Mouse (Mus musculus): ENCODE measurements around the gene Rybp. TPM values are rescaled to one million over a fixed set of nuclear protein-coding genes. Genes with fewer than 3 reads are reported as not detected.

Rybp gene
- total and polyA plus RNA-seq, 3 experiments, result 9.1 to 12.6 (median 10.7) TPM

- Histone ChIP-seq H3K4me3 (no peak overlapping the region), H3K4me1 (ENCODE audit: control insufficient read depth, insufficient read depth, low read length) (peaks cover 4% of the 10 kb centered on the region; the same call in 1 of the 2 replicates), H3K27me3 (ENCODE audit: control insufficient read depth, insufficient read depth, low read length) (no peaks in the 10 kb centered on the region), H3K27ac (no peak overlapping the region), H3K36me3 (ENCODE audit: control insufficient read depth, insufficient read depth, low read length) (no peaks in the 10 kb centered on the region), H3K79me2 (replicated peaks; ENCODE audit: control insufficient read depth, insufficient read depth, low read length) (no peaks in the 10 kb centered on the region), H3K9ac (ENCODE audit: low read depth, low read length) (no peak overlapping the region)
- 96% methylated on average over 10 of the region's 10 CpGs for WGBS
- intact Hi-C loops (cut with DNase I), result no loop called here
- TF ChIP-seq CTCF (IDR thresholded peaks at IDR 0.05), result no peak
- TF ChIP-seq EP300 (IDR thresholded peaks at IDR 0.05; ENCODE audit: insufficient read depth, low read depth, low read length), result no peak
- no peak for TF ChIP-seq POLR2A (IDR thresholded peaks at IDR 0.05; ENCODE audit: insufficient read depth, low read depth, low read length)
- no peak for DNase-seq
Observed at GRCm38 (mm10) chr6:100223435-100223834, 63.9 kb downstream of the Rybp start.

DNA sequence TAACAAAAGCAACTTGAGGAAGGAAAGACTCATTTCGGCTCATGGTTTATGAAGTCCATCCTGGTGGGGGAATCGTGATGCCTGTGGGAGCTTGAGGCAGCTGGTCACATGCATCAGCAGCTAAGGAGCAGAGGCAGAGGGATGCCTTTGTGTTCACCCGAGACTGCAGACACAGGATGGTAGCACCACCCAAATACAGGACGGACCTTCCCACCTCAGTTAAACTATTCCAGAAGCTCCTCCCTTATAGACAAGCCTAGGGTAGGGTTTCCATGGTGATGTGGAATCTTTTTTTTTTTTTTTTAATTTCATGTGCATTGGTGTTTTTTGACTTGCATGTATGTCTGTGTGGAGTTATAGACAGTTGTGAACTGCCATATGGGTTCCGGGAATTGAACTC lies 64.4 kb downstream of the Rybp start:
- Histone ChIP-seq H3K4me1 (ENCODE audit: control insufficient read depth, insufficient read depth, low read length) (peaks cover 5% of the 10 kb centered on the region; the same call in 1 of the 2 replicates), H3K79me2 (replicated peaks; ENCODE audit: control insufficient read depth, insufficient read depth, low read length) (no peaks in the 10 kb centered on the region), H3K4me3 (no peak overlapping the region), H3K9ac (ENCODE audit: low read depth, low read length) (no peak overlapping the region), H3K36me3 (ENCODE audit: control insufficient read depth, insufficient read depth, low read length) (no peaks in the 10 kb centered on the region), H3K27me3 (ENCODE audit: control insufficient read depth, insufficient read depth, low read length) (no peaks in the 10 kb centered on the region), H3K27ac (no peak overlapping the region)
- no peak for DNase-seq
- intact Hi-C loops (cut with DNase I), result no loop called here
- TF ChIP-seq EP300 (IDR thresholded peaks at IDR 0.05; ENCODE audit: insufficient read depth, low read depth, low read length) (no peak), CTCF (IDR thresholded peaks at IDR 0.05) (no peak), POLR2A (IDR thresholded peaks at IDR 0.05; ENCODE audit: insufficient read depth, low read depth, low read length) (no peak)
- 80% methylated on average over 5 of the region's 5 CpGs for WGBS

- Histone ChIP-seq H3K79me2 (replicated peaks; ENCODE audit: control insufficient read depth, insufficient read depth, low read length) (no peaks in the 10 kb centered on the region), H3K27me3 (ENCODE audit: control insufficient read depth, insufficient read depth, low read length) (no peaks in the 10 kb centered on the region), H3K27ac (no peak overlapping the region), H3K4me3 (no peak overlapping the region), H3K9ac (ENCODE audit: low read depth, low read length) (no peak overlapping the region), H3K36me3 (ENCODE audit: control insufficient read depth, insufficient read depth, low read length) (no peaks in the 10 kb centered on the region), H3K4me1 (ENCODE audit: control insufficient read depth, insufficient read depth, low read length) (peaks cover 5% of the 10 kb centered on the region; the same call in 1 of the 2 replicates)
- intact Hi-C loops (cut with DNase I), result no loop called here
- WGBS, result 39% methylated on average over 4 of the region's 4 CpGs
- DNase-seq, result no peak
- no peak for TF ChIP-seq POLR2A (IDR thresholded peaks at IDR 0.05; ENCODE audit: insufficient read depth, low read depth, low read length)
Observed at GRCm38 (mm10) chr6:100221803-100222202, 65.5 kb downstream of the Rybp start.

- no peak overlapping the region for H3K9ac ChIP-seq (ENCODE audit: low read depth, low read length)
- TF ChIP-seq EP300 (IDR thresholded peaks at IDR 0.05; ENCODE audit: insufficient read depth, low read depth, low read length) (no peak), CTCF (IDR thresholded peaks at IDR 0.05) (no peak), POLR2A (IDR thresholded peaks at IDR 0.05; ENCODE audit: insufficient read depth, low read depth, low read length) (no peak)
- no peak overlapping the region for H3K4me3 ChIP-seq
- no peak overlapping the region for H3K27ac ChIP-seq
- intact Hi-C loops (cut with DNase I), result no loop called here
- DNase-seq, result no peak
- H3K79me2 ChIP-seq (replicated peaks; ENCODE audit: control insufficient read depth, insufficient read depth, low read length), result no peaks in the 10 kb centered on the region
- 91% methylated on average over 14 of the region's 14 CpGs for WGBS
- no peaks in the 10 kb centered on the region for H3K27me3 ChIP-seq (ENCODE audit: control insufficient read depth, insufficient read depth, low read length)
- H3K4me1 ChIP-seq (ENCODE audit: control insufficient read depth, insufficient read depth, low read length), result peaks cover 5% of the 10 kb centered on the region
- no peaks in the 10 kb centered on the region for H3K36me3 ChIP-seq (ENCODE audit: control insufficient read depth, insufficient read depth, low read length)
Observed at GRCm38 (mm10) chr6:100220917-100221560, 66.2 kb downstream of the Rybp start.

DNA sequence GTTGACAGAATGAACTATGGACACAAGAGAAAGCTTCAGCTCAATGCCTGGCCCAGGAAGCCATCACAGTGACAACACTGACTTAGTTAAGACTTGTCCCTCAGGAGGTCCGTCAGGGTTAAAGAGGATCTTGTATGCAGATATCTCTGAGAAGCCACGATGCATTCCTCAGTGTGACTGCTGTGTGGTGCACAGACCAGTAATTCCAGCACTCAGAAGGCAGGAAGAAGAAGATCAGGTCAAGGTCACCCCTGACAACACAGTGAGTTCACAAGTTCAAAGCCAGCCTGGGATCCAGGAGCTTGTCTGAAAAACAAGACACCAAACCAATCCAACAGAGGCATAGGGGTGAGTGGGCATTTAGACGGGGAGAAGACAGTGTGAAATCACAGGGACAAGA lies 67.3 kb downstream of the Rybp start:
- no peaks in the 10 kb centered on the region for H3K27me3 ChIP-seq (ENCODE audit: control insufficient read depth, insufficient read depth, low read length)
- peaks cover 6% of the 10 kb centered on the region for H3K4me1 ChIP-seq (ENCODE audit: control insufficient read depth, insufficient read depth, low read length)
- DNase-seq, result no peak
- no peak overlapping the region for H3K9ac ChIP-seq (ENCODE audit: low read depth, low read length)
- TF ChIP-seq POLR2A (IDR thresholded peaks at IDR 0.05; ENCODE audit: insufficient read depth, low read depth, low read length), result no peak
- no peak for TF ChIP-seq CTCF (IDR thresholded peaks at IDR 0.05)
- no peak overlapping the region for H3K27ac ChIP-seq
- no peaks in the 10 kb centered on the region for H3K36me3 ChIP-seq (ENCODE audit: control insufficient read depth, insufficient read depth, low read length)
- WGBS, result 85% methylated on average over 3 of the region's 3 CpGs
- intact Hi-C loops (cut with DNase I), result no loop called here
- no peak overlapping the region for H3K4me3 ChIP-seq
- H3K79me2 ChIP-seq (replicated peaks; ENCODE audit: control insufficient read depth, insufficient read depth, low read length), result no peaks in the 10 kb centered on the region

GRCm38 (mm10) chr6:100218541-100219341 lies 68.5 kb downstream of the Rybp start:
- Histone ChIP-seq H3K27me3 (ENCODE audit: control insufficient read depth, insufficient read depth, low read length) (no peaks in the 10 kb centered on the region), H3K27ac (no peak overlapping the region), H3K79me2 (replicated peaks; ENCODE audit: control insufficient read depth, insufficient read depth, low read length) (no peaks in the 10 kb centered on the region), H3K4me1 (ENCODE audit: control insufficient read depth, insufficient read depth, low read length) (peaks cover 13% of the 10 kb centered on the region), H3K36me3 (ENCODE audit: control insufficient read depth, insufficient read depth, low read length) (no peaks in the 10 kb centered on the region), H3K4me3 (no peak overlapping the region), H3K9ac (ENCODE audit: low read depth, low read length) (no peak overlapping the region)
- peak; percentile 44 to 76 for DNase-seq
- intact Hi-C loops (cut with DNase I), result no loop called here
- TF ChIP-seq POLR2A (IDR thresholded peaks at IDR 0.05; ENCODE audit: insufficient read depth, low read depth, low read length) (no peak), EP300 (IDR thresholded peaks at IDR 0.05; ENCODE audit: insufficient read depth, low read depth, low read length) (no peak)
- 55% methylated on average over 13 of the region's 13 CpGs for WGBS
